Mouse (Mus musculus) right cerebral cortex, postnatal 14 days (tissue): Measurements from ENCODE around the gene Med26.

Experiments
- DNase-seq: peaks from one replicate; pipeline ENCODE4 v3.0.0; 2022

Med26 gene

DNA sequence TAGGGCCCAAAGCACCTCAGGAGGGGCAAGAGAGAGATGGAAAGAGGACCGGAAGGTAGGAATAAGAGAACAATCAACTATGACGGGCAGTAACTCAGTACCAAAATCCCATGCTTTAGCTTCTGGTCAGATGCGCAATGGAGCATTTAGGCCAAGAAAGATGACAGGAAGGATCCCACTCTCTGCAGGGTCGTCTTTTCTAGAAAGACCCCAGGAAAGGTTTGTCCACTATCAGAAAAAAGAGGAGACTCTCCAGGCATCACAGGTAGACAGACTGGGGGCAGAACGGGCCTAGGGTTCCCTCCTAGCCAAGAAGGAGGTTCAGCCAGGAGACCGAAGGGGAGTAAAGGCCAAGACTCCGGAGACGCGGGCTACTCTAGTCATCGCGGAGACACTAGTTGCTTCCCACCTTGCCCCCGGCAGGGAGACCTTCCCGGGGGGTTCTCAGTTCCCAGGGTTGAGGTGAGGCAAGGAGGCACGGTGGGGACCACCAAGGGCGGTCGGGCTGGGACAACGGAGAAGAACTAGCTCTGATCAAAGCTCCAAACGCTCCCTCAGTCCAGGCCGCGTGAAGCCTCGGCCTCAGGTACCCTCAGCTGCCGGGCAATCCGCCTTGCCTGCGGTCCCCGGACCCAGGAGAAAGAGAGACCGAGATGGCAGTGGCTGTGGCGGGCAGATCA, 808 bp downstream of the Med26 start:
- peak; percentile 18 for DNase-seq

DNA sequence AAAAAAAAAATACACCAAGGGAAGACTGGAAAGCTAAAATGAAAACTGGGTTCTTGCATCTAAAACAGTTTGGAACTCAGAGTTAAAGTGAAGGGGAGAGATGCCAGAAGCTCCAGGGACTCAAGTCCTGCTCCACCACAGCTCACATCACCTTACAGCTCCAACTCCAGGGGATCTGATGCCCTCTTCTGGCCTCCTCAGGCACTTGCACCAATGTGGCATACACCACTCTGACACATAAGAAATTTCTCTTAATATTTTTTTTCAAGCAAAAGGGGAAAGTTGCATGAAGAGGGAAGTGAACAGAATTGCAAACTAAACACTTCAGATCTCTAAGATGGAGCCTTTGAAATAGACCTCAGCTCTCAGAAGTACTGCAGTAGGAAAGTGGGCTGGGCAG, 8.8 kb downstream of the Med26 start:
- no peak for DNase-seq

DNA sequence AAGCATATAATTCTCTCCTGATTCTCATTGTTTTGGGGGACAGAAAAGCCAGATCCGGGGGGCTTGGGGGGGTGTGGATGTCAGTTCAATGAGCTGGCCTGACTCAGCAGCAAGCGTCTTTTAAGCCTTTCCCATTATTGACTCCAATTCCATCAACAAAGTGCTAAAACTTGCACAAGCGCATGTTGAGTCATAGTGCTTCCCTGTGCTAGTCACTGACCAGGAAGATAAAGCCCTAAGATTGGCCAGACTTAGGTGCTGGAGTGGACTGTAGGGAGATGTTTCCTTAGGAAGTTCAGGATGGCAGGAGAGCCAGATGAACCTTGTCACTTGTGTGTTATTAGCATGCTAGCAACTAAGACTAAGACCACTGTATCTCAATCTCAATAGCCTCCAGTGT, 13.2 kb downstream of the Med26 start:
- no peak for DNase-seq

DNA sequence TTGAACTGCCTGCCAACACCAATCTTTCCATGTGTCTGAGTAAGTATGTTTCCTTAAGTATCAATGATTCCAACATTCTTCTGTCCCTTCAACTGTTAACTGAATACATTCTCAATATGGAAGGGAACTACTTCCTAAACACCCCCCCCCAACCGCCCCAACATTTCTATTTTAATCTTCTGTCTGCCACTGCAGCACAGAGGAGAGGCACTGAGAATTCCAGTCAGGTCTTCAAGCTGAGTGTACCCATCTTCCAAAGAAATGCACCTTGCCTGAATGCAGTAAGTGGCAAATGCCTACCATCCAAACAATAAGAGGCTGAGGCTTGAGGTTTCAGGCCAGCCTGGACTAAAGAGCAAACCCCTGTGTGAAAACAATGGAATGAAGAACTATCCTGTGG, 16.0 kb downstream of the Med26 start:
- DNase-seq, result no peak

DNA sequence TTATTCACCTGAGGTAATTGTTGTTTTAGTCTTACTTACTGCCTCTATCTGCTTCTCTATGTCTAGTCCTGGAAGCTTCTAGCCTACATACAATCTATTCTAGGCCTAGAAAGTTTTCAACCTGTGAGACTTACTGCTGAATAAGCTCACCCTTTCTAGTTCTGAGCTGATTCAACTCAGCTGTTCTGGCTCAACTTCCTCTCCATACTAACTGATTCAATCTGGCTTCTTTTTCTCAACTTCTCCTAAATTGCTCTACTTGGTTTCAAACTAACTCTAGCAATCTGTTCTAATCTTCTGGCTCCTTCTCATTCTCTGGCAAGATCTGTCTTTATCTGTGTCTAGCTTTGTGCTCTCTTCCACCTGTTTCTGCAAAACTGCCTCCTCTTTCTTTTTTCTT, 26.2 kb downstream of the Med26 start:
- DNase-seq, result no peak

DNA sequence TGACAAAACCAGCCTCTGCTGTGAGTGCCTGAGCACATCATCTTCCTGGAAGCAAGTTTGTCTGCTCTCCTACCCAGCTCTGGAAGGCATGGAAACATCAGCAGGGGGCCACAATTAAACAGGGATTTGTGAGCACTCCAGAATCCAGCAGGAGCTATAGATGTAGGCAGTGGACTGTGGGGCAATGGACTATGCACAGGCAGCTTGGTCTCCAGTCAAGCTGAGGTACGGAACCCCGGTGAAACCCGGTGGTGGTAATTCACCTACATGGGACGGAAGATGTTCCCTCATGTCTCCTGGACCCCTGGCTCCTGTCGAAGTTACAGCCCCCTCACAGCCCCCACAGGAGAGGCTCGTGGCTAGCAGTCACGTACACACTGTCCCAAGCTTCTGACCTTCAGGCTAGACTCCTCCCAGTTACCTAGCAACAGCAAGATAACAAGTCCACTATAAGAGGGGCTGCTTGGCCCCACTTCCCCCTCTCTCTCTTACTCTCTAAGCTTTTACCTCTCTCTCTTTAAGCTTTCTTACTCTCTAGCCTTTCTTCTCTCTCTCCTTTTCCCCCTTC, 30.6 kb downstream of the Med26 start:
- no peak for DNase-seq

DNA sequence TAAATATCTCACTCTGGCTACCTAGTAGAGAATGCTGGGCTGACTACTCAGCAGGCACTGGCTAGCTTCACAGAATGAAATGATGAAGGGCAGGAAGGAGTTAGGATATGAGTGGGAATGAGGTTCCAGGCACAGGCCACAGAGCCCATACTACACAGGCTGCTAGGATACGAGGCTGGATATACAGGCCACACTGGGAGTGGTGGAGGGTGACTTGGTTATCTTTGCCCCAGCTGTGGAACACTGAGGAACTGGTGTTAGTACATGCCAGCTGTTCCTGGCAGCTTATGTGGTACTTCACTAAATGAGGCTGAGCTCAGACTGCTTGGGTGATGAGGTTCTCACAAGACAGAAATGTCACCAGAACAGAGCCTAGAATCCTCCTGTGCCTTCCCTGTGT, 34.9 kb downstream of the Med26 start:
- no peak for DNase-seq

DNA sequence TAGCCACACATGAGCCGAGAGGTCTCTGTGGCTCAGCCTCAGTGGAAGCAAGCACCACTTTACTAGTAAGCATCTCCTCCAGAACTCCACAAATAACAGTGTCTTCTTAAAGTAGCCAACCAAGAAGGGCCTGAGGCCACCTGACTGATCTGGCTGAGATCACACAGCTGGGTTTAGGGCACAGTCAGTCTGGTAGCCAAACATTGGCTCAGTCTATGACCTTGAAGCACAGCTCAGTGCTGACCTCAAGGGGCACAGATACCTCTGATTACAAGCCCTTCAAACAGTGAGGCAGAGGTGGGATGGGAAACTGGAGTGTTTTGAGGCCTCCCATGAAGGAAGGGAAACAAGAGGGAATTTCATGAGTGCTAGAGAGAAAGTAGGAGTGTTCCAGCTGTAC, 35.4 kb downstream of the Med26 start:
- no peak for DNase-seq

DNA sequence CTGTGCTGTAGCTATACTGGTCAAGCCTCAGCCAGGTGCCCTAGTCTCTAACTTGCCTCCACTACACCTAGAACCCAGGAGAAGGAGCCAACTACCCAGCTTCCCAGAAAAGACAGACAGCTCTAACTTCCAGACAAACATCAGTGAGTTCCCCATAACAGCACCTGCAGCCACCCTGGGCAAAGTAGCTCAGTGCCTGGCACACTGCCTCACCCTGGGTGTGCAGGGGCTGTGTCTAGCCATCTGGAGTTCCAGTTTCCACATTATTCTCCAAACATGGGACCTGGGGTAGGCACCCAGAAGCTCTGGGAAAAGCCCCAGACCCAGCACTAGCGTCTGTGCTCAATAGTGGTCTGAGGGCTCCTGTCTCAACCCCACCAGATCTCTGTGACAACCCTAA, 40.6 kb downstream of the Med26 start:
- no peak for DNase-seq

DNA sequence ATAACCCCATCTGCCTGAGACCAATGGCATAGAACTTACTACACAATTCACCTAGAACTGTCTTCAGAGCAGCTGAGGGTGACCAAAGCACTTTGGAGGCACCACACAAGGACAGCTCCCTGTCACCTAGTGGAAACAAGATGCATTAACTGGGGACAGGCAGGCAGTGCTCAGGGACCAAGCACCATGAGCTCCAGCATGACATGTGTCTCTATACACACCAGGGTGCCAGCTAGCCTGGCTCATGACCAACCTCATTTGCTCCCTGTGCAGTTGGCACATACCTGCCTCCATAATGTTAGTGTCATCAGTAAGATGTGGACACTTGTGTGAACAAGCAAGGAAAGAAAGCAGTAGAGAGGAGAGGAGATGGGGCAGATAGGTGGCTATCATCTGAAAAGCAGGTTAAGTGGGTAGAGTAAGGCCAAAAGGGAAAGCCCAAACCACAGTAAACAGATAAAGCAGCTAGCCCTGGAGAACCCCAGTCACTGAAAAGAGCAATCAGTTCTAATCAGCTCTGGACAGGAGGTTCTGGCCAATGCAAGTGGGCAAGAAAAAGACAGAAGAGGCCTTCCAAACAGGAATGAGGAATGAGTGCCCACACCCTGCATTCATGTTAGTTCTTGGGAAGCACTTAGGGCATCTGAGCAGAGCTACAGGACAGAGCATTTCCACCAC, 43.3 kb downstream of the Med26 start:
- no peak for DNase-seq

DNA sequence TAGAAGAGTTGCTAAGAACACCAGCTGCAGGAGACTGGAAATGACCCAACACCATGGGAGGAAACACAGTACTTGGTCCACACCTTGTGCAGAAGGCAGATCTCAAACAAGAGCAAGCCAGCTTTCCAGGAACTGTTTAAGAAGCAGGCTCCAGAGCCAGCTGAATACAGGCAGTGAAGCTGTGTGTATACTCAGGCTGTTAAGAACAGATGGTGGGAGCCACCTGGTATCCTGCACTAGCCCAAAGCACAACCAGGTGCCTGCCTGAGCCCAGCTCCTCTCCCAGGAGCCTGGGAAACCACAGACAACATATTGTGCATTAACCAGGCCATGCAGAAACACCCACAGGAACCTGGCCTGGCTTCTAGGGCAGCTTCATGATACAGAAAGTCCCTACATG, 43.9 kb downstream of the Med26 start:
- DNase-seq, result peak; percentile 21

DNA sequence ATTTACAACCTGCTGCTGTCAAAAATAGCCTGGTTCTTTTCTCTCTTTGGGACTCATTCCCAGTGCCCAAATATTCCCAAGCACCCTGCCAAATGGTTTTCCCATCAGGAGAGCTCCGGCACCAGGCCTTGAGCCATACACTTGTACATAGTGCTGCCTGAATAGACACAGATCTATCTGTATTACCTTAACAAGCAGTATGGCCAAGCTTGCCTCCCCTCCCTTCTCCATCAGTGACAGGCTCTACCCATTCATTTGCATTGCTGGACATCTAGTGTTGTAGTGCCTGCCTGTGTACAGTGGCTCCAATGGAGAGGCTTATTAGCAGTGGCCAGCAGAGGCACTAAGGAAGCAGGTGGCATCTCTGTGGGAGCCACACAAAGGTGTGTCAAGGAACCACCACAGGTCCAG, 47.5 kb downstream of the Med26 start:
- DNase-seq, result no peak

DNA sequence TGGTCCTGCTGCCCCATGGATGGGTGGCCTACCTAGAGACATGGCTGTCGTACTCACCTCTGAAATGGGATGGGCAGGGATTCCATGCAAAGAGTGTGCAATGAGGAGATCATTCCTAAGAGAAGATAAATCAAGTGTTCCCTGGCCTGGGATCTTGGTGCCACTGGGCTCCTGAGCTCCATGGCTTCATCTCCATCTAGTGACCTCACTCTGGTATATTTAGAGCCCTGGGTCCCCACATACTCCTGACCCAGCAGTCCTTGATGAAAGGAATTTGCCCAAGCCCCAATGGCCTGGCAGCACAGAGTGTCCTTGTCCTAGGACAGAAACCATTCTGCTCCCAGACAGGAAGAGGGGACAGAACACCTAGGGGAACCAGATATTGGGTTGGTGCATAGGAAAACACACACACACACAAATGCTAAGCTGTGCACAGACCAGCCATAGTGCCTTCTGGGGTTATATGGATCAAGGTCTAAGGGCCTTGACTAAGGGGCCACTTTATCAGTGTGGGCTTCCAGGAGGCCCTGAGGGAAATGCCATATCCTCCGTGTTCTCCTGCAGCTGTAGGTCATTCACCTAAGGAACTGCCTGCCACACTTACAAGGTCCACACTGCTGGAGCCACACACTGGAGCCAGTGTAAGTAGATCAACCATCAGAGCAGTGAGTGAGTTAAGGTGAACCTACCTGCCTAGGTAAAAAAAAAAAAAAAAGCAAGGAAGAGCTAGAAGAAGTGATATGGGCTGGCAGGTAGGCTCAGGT, 48.4 kb downstream of the Med26 start:
- DNase-seq, result no peak

DNA sequence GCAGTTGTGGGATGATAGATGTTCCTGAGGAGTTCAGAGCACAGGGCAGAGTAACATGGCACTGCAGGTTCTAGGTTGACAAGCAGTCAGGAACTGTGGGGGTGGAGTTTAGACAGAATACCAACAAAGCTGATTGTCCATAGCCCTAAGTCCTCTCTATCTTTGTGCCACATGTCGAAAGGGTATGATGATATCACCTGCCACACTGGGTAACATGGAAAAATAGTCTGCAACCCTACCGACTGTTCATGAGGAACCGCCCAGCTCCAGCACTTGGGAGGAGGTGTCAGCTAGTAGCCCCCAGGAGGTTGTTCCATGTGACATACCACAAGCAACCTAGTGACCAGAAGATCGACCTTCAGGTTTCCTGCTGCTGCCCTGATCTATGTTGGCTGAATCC, 49.5 kb downstream of the Med26 start:
- no peak for DNase-seq

DNA sequence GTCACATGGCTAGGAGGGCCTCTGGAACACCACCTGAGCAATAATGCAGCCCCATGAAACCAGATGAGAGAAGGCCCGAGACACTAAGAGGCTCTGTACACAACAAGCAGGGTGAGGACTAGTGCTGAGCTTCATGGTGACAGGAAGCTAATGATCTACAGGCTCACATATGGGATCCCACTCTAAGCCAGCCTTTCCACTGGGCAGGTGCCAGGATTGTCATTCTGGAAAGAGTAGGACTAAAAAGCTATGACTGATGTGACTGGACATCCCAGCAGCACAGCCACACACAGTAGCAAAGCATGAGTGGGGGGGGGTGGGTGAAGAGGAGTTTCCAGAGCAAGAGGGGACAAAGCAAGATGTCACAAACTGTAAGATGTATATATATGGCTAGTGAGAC, 50.2 kb downstream of the Med26 start:
- no peak for DNase-seq

DNA sequence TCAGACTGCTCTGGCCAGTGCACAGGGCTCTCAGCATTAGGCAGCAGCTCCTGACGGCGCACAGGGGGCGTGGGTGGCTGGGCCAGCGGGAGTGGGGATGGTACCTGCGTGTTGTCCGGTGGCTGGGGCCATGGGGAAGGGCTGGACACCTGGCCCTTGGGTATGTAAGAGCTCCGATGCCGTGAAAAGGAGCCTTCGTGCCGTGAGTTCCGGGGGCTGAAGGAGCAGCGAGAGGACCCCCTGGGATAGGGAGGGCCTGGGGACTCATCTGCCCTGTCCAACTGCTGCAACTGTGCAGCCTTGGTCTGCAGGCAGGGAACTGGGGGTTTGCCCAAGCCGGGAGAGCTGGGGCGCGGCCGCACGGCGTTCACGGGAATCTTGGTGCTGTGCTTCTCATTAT, 51.9 kb downstream of the Med26 start:
- DNase-seq, result no peak

DNA sequence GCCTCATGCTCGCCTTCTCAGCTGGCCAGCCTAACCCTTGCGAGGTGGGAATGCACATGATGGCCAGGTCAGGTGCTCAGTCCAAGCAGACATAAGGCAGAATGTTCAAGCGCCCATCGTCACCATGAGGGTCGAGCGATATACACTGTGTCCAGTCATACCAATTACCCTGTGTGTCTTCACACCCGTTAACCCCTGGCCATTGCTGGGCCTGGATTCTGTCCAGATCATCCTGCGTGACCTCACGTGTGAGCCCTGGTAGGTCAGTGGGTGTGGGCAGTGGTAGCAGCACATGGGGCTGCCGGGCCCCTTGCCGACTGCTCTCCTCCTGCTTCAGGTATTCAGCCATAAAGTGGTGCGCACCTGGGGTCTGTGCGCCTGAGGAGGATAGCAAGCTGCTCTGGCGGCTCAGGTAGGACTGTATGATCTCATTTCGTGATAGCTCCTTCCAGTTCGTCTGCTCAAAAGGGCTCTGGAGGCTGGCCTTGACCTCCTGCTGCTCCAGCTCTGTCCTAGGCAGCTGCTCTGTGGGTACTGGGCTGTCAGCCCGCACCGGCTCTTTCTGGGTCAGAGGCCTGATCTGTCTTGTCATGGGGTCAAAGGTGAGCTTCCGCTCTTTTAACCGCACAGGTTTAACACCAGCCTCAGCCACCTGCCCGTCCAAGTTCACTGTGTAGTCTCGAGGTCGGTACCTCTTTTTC, 52.5 kb downstream of the Med26 start:
- no peak for DNase-seq

DNA sequence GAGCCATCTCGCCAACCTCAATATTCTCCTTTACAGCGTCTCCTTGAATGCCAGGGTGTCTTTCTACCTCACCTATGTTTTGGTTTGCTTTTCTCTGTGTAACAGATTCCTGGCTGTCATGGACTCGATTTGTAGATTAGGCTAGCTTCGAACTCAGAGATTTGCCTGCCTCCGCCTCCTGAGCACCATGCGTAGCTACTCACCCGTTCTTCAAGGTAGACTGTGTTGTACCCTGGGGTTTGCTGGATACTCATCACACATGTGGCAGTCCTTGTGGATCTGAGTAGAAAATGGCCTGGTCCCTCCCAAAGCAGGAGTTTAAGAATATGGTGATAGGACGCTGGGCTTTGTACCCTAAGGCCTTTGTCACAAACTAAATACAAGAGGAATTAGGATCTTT, 54.7 kb downstream of the Med26 start:
- DNase-seq, result no peak

DNA sequence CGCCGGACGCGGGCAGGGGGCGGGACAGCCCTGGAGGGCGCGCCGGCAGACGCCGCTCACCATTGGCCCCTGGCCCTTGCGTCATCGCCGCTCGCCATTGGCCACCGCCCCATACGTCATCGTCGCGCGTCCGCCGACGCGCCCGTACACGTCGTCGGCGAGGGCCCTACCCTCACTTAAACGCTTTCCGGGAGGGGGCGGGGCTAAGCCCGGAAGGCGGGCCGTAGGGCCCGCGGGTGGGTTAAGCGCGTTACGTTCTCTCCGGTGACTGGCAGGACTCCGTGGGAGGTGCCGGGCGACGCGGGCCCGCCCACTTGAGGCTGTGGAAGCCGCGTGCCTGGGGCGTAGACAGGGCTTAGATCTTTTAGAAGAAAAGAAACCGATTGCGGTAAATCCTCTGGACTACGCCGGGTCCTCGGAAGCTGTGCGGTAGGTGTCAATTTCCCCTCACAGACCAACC, 55.4 kb downstream of the Med26 start:
- peak; percentile 100 for DNase-seq

DNA sequence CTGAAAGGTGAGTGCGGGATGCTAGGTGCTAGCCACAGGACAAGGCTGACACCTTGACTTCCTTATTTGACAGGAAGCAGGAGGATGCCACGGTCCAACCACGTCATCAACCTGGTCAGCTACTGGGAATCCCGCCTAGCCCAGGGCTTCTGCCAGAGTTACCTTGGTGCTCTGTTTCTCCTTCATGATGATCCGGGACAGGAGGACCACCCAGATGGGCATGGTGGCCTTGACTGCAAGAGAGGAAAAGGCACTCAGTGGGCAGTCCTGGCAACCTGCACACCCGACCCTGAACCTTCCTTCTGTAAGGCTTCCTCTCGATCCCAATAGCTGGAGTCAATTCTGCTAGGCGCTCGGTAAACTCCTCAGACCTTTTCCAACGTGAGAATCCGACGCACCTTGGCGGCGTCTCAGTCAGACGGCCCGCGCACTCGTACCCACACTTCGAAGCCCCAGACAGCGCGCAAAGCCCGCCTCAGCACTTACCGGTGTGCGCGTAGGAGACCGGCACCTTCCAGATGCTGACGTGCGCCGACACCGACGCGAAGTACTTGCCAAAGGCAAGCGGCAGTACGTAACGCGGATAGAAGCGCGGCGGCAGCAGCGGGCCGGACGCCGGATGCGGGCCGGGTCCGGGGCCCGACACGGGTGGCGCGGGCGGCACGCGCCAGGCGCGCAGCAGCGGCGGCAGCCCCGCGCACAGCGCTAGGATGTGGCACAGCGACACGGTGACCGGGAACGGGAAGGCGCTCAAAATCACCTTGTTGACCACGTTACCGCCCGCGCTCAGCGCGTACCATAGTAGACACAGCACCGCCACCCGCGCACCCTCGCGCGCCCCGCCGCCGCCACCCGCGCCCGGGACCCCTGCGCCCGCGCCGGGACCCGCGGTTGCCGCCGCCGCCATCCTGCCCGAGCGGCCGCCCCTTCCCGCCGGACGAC, 56.1 kb downstream of the Med26 start, which contains the start of gene Slc35e1:
TSS of gene Slc35e1 (minus strand) at position 935 of the 942 bp plus-strand sequence.
- peak; percentile 44 for DNase-seq

DNA sequence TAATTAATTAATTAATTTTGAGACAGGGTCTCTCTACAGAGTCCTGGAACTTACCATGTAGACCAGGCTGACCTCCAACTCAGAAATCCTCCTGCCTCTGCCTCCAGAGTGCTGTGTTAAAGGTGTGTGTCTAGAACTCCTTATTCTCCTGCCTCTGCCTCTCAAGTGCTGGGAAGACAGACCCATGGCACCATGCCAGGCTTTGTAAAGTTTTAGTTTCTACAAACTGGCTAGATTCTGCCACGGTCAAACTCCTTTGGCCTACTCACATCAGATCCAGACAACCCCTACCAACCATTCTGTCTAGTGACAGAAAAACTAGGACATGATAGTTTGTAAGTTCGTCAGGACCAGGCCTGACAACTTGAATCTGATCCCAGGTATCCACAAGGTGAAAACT, 57.1 kb downstream of the Med26 start:
- no peak for DNase-seq

DNA sequence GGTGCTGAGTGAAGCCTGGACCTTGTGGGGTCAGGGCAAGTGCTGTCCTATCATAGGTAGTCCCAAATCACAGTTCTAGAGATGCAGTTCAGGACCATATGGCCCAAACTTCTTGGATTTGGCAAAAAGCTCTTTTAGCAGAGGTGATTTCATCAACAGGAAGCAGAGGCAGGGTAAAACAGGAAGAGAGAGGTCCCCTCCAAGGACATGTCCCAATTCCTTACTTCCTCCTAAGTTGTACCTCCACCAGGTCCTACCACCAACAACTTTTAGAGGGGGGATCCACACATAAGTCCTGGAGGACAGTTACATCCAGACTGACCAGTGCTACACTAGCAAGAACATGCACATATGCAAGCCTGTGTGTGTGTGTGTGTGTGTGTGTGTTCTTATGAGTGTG, 61.1 kb downstream of the Med26 start:
- DNase-seq, result no peak
